Mouse (Mus musculus) CH12.LX (cell line): ENCODE measurements at regions not wholly inside any gene's neighbourhood (a gene's known extent, or its start where the extent isn't known, plus 50 kb on each side); places are given as distances from the start of the nearest gene placed in this dataset.

Source experiments
- CHD1 ChIP-seq: IDR thresholded peaks from 2 replicates; pipeline ENCODE4 v1.6.1; 2012; ENCODE audit warnings: low read depth, low read length, improper control_type of control experiment, inconsistent platforms
- CTCF ChIP-seq, 2 experiments: IDR thresholded peaks in 1 of 2; conservative IDR thresholded peaks in 1 of 2; 2 replicates each; pipeline ENCODE4 v1.5.1; 2011 to 2012; ENCODE audit warnings: low read depth in 2 of 2, low read length in 2 of 2, improper control_type of control experiment in 1 of 2, inconsistent platforms in 1 of 2, mild to moderate bottlenecking in 1 of 2, moderate library complexity in 1 of 2
- E2F4 ChIP-seq: IDR thresholded peaks from 2 replicates; pipeline ENCODE4 v1.6.1; 2011; ENCODE audit warnings: low read depth, low read length, improper control_type of control experiment; ENCODE audit not compliant: insufficient replicate concordance
- MAFK ChIP-seq: IDR thresholded peaks from 2 replicates; pipeline ENCODE4 v1.6.1; 2011; ENCODE audit warnings: low read length, improper control_type of control experiment; ENCODE audit not compliant: insufficient replicate concordance
- MXI1 ChIP-seq: IDR thresholded peaks from 2 replicates; pipeline ENCODE4 v1.6.1; 2011; ENCODE audit warnings: mild to moderate bottlenecking, low read depth, low read length, improper control_type of control experiment
- NRF1 ChIP-seq: IDR thresholded peaks from 2 replicates; pipeline ENCODE4 v1.6.1; 2014; ENCODE audit warnings: low read depth, mild to moderate bottlenecking, inconsistent platforms, low read length, improper control_type of control experiment, moderate library complexity
- PAX5 ChIP-seq: IDR thresholded peaks from 2 replicates; pipeline ENCODE4 v1.6.1; 2012; ENCODE audit warnings: low read length, inconsistent platforms, mixed read lengths
- POLR2A ChIP-seq: IDR thresholded peaks from 2 replicates; pipeline ENCODE4 v1.6.1; 2011; ENCODE audit warnings: low read depth, mild to moderate bottlenecking, improper control_type of control experiment, low read length
- POLR2AphosphoS2 ChIP-seq: IDR thresholded peaks from 2 replicates; pipeline ENCODE4 v1.6.1; 2011; ENCODE audit warnings: low read depth, low read length, improper control_type of control experiment
- SIN3A ChIP-seq: IDR thresholded peaks from 2 replicates; pipeline ENCODE4 v1.6.1; 2012; ENCODE audit warnings: low read length, improper control_type of control experiment, inconsistent platforms
- USF2 ChIP-seq: conservative IDR thresholded peaks from 2 replicates; pipeline ENCODE4 v1.6.1; 2011; ENCODE audit warnings: low read depth, low read length, improper control_type of control experiment
- ZNF384 ChIP-seq: IDR thresholded peaks from 2 replicates; pipeline ENCODE4 v1.6.1; 2012; ENCODE audit warnings: low read depth, low read length, improper control_type of control experiment, inconsistent platforms

- no peak for TF ChIP-seq NRF1
- TF ChIP-seq USF2: no peak
- TF ChIP-seq E2F4: no peak
- no peak for TF ChIP-seq CTCF (conservative IDR thresholded peaks at IDR 0.05 in 1 of 2, IDR thresholded peaks at IDR 0.05 in 1 of 2; ENCODE audit: low read depth in 2 of 2, low read length in 2 of 2)
- no peak for TF ChIP-seq POLR2AphosphoS2
- no peak for TF ChIP-seq POLR2A
- no peak for TF ChIP-seq MXI1
- no peak for TF ChIP-seq ZNF384
- no peak for TF ChIP-seq SIN3A
- TF ChIP-seq PAX5: no peak
- no peak for TF ChIP-seq MAFK
- TF ChIP-seq CHD1: no peak
These were observed 92.8 kb downstream of the Rpl14 start for GRCm38 (mm10) chr9:120664086-120664485.
